8 mouse cellular contexts compared by ENCODE assay signal in the genomic region with DNA sequence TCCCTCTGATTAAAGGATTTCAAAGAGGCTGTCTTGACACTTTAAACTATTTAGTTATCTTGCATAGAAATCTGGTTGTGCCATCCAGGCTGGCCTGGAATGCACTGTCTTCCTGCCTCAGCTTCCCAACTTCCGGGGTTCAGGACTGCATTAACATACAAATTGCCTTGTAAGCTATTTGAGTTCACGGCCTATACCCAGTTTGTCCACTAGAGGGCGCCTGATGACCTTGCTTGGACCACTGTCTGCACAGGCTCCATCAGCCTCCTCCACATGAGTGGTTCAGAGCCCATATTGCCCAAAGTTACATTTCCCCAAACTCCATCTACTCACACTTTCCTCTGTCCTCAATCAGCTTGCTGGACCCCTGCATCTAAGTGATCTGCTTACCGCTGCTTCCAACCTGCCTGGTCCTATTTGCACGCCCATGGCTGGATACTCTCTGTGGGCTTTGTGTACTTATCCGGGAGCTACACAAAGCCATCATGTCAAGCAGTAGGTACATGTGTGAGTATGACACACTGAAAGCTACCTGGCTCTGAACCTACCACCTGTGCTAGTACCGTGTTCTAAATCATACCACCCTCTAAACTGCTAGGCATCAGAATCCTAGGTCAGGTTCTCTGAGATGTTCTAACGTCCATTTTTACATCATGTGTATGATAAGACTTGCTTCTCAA. TPM values are rescaled to one million over a fixed set of nuclear protein-coding genes. Genes with fewer than 3 reads are reported as not detected.
DNase-seq lines count a peak whose midpoint lies in the region; ATAC-seq and TF ChIP-seq lines count a peak whose summit lies in the region.

No protein-coding gene starts in this region.

- no peak overlapping the region for H3K4me3 ChIP-seq in gastrocnemius, adult 2 months
- H3K4me3 ChIP-seq in left cerebral cortex, adult 2 months: no peak overlapping the region

- peak; percentile 71 to 89 for DNase-seq in cerebellum, postnatal 4 days (ENCODE audit: low spot score in 2 of 2)
- DNase-seq in gastrocnemius, adult 2 months: peak; percentile 86
- peak; percentile 84 for DNase-seq in hindlimb bud, embryonic 11.5 days (ENCODE audit: extremely low spot score, low read depth, low spot score)
- peak; percentile 80 to 86 for DNase-seq in left cerebral cortex, adult 2 months (ENCODE audit: extremely low spot score in 1 of 2, low spot score in 2 of 2)
- peak; percentile 86 for DNase-seq in right cerebral cortex, postnatal 14 days
- DNase-seq in urinary bladder, postnatal 14 days (ENCODE audit: low spot score): peak; percentile 90

- TF ChIP-seq CTCF in gastrocnemius, adult 2 months (IDR thresholded peaks at IDR 0.05): no peak; the same call in 1 of the 2 replicates
- TF ChIP-seq CTCF in left cerebral cortex, adult 2 months (IDR thresholded peaks at IDR 0.05): peak; percentile 96

- intact Hi-C loops in gastrocnemius, adult 2 months (cut with DNase I): loop anchor here (1.0 to 5.0 kb wide), 2 partner anchors 73 to 125 kb away; no protein-coding TSS in a partner anchor
- intact Hi-C loops in left cerebral cortex, adult 2 months (cut with DNase I): loop anchor here (1.0 to 10.0 kb wide), 2 partner anchors 125 to 595 kb away; partner anchors contain the start of gene 1500015O10Rik

- ATAC-seq in activated CD4-positive, CD25-positive, alpha-beta regulatory T cell, adult 4 months: peak; percentile 90
- peak; percentile 93 for ATAC-seq in megakaryocyte-erythroid progenitor cell, adult 5-6 weeks (replicated peaks; ENCODE audit: low FRiP score, low TSS enrichment, poor library complexity, severe bottlenecking)

- no peak overlapping the region for H3K27ac ChIP-seq in gastrocnemius, adult 2 months
- peak overlapping the region; percentile 37; the same call in 1 of the 2 replicates for H3K27ac ChIP-seq in left cerebral cortex, adult 2 months

RNA-seq across cellular contexts. Expression of gene AI597479, which starts 41.2 kb away (rescaled TPM):
- 10 to 100 TPM; 16.9 to 17.2 TPM for polyA plus RNA-seq in activated CD4-positive, CD25-positive, alpha-beta regulatory T cell, adult 4 months (2017; shearing (Covaris generic))
- total RNA-seq in gastrocnemius, adult 2 months (2021): 10 to 100 TPM; 14.2 to 20.9 TPM
- 10 to 100 TPM; 22.7 to 26.0 TPM for total RNA-seq in left cerebral cortex, adult 2 months (2021)
- 9.2 and 12.5 TPM in 2 replicates for total RNA-seq in megakaryocyte-erythroid progenitor cell, adult 5-6 weeks (2014; fragmentation: Nextera tagmentation)
- 20.3 and 27.2 TPM in 2 replicates for total RNA-seq in megakaryocyte-erythroid progenitor cell, adult 5-6 weeks (2017)

RNA-seq across cellular contexts. Expression of gene Tgfbrap1, which starts 41.3 kb away (rescaled TPM):
- 1 to 10 TPM; 4.8 to 6.5 TPM for polyA plus RNA-seq in activated CD4-positive, CD25-positive, alpha-beta regulatory T cell, adult 4 months (2017; shearing (Covaris generic))
- total RNA-seq in gastrocnemius, adult 2 months (2021): 10 to 100 TPM; 13.0 to 13.1 TPM
- total RNA-seq in left cerebral cortex, adult 2 months (2021): 10 to 100 TPM; 39.3 to 43.4 TPM
- total RNA-seq in megakaryocyte-erythroid progenitor cell, adult 5-6 weeks (2014; fragmentation: Nextera tagmentation): 23.1 and 30.6 TPM in 2 replicates
- total RNA-seq in megakaryocyte-erythroid progenitor cell, adult 5-6 weeks (2017): 9.1 and 16.9 TPM in 2 replicates

RNA-seq across cellular contexts. Expression of gene Fhl2, which starts 57.1 kb away (rescaled TPM):
- polyA plus RNA-seq in activated CD4-positive, CD25-positive, alpha-beta regulatory T cell, adult 4 months (2017; shearing (Covaris generic)): 1 to 10 TPM; 3.0 to 3.3 TPM
- 1 to 10 TPM; 3.0 to 8.3 TPM for total RNA-seq in gastrocnemius, adult 2 months (2021)
- total RNA-seq in left cerebral cortex, adult 2 months (2021): 10 to 100 TPM; 56.3 to 62.8 TPM
- total RNA-seq in megakaryocyte-erythroid progenitor cell, adult 5-6 weeks (2014; fragmentation: Nextera tagmentation): not detected in 2 replicates
- total RNA-seq in megakaryocyte-erythroid progenitor cell, adult 5-6 weeks (2017): not detected in 2 replicates

Comparison
In these comparisons a context has a peak if more than half of its experiments do, and no peak if none do; other contexts are left out.
1. RNA of gene Fhl2, which starts 57.1 kb away (total RNA-seq): 56.3 to 62.8 TPM in left cerebral cortex, adult 2 months; 3.0 to 8.3 TPM in gastrocnemius, adult 2 months and not detected in megakaryocyte-erythroid progenitor cell, adult 5-6 weeks; every median in the first group is over 4 times any median in the second.
2. Peak in every context shown above with its lines, with median percentiles within 50 percentile points of each other: DNase-seq.